Mouse (Mus musculus) cortical plate, adult 2 months (tissue): ENCODE measurements around the gene Capn11. TPM values are rescaled to one million over a fixed set of nuclear protein-coding genes. Genes with fewer than 3 reads are reported as not detected.

Experiments used
- H3K27ac ChIP-seq: fragments of 200-500 bp; 2 replicates; pipeline ENCODE4 v1.5.1; 2012; ENCODE audit warnings: low read length, control low read depth, inconsistent platforms; ENCODE audit not compliant: insufficient read depth
- H3K4me1 ChIP-seq: fragments of 200-500 bp; 2 replicates; pipeline ENCODE4 v1.6.1; 2011; ENCODE audit warnings: low read length; ENCODE audit not compliant: control insufficient read depth, insufficient read depth
- H3K4me3 ChIP-seq: fragments of 200-500 bp; 2 replicates; pipeline ENCODE4 v1.5.1; 2011; ENCODE audit warnings: mild to moderate bottlenecking, low read length, control low read depth; ENCODE audit not compliant: insufficient read depth
- CTCF ChIP-seq: fragments of 200-500 bp; IDR thresholded peaks from 2 replicates; pipeline ENCODE4 v1.5.1; 2011; ENCODE audit warnings: mild to moderate bottlenecking, control low read depth, low read length; ENCODE audit not compliant: insufficient read depth; ENCODE audit errors: extremely low read depth
- POLR2A ChIP-seq: fragments of 200-500 bp; IDR thresholded peaks from 2 replicates; pipeline ENCODE4 v1.6.1; 2011; ENCODE audit warnings: mild to moderate bottlenecking, low read length, control low read depth; ENCODE audit not compliant: insufficient read depth; ENCODE audit errors: extremely low read depth
- polyA plus RNA-seq: library from polyadenylated mRNA; depleted of rRNA; stranded (reverse); fragments of >200 nt; gene quantifications from 2 replicates; pipeline ENCODE4 v1.2.3, GENCODE M21; 2012; rRNA removed

Capn11 gene
- 0.21 and 2.1 TPM in 2 replicates for polyA plus RNA-seq

- H3K4me3 ChIP-seq, result no peak within 1 kb of the TSS
- H3K4me1 ChIP-seq, result no peaks in the 10 kb centered on the region
- no peak within 1 kb of the TSS for H3K27ac ChIP-seq
- TF ChIP-seq CTCF (no peak), POLR2A (no peak)
Observed at GRCm38 (mm10) chr17:45659225-45659624, at the start of gene Capn11. Gene Capn11, minus strand, starts transcription at chr17:45659325.

GRCm38 (mm10) chr17:45708179-45708578 lies 49.1 kb upstream of the Capn11 start:
- Histone ChIP-seq H3K4me1 (no peaks in the 10 kb centered on the region), H3K4me3 (no peak overlapping the region), H3K27ac (no peak overlapping the region)
- TF ChIP-seq CTCF, result no peak

GRCm38 (mm10) chr17:45707376-45707775 lies 48.3 kb upstream of the Capn11 start:
- no peak overlapping the region for H3K27ac ChIP-seq
- TF ChIP-seq POLR2A, result no peak
- TF ChIP-seq CTCF, result no peak
- H3K4me1 ChIP-seq, result no peaks in the 10 kb centered on the region
- H3K4me3 ChIP-seq, result no peak overlapping the region

- no peak for TF ChIP-seq CTCF
- TF ChIP-seq POLR2A, result no peak
Observed at GRCm38 (mm10) chr17:45706796-45707195, 47.7 kb upstream of the Capn11 start.

GRCm38 (mm10) chr17:45703187-45703586 lies 44.1 kb upstream of the Capn11 start:
- TF ChIP-seq POLR2A (no peak), CTCF (no peak)
- no peaks in the 10 kb centered on the region for H3K4me1 ChIP-seq
- H3K4me3 ChIP-seq, result no peak overlapping the region
- H3K27ac ChIP-seq, result no peak overlapping the region

More at GRCm38 (mm10) chr17:45706796-45707195, 47.7 kb upstream of the Capn11 start:
- H3K4me1 ChIP-seq, result no peaks in the 10 kb centered on the region
- H3K4me3 ChIP-seq, result no peak overlapping the region
- H3K27ac ChIP-seq, result no peak overlapping the region

GRCm38 (mm10) chr17:45702254-45702653 lies 43.1 kb upstream of the Capn11 start:
- Histone ChIP-seq H3K27ac (no peak overlapping the region), H3K4me1 (no peaks in the 10 kb centered on the region), H3K4me3 (no peak overlapping the region)
- TF ChIP-seq CTCF, result no peak
- TF ChIP-seq POLR2A, result no peak

- TF ChIP-seq POLR2A (no peak), CTCF (no peak)
- Histone ChIP-seq H3K4me1 (no peaks in the 10 kb centered on the region), H3K27ac (no peak overlapping the region)
Observed at GRCm38 (mm10) chr17:45701236-45701591, 42.1 kb upstream of the Capn11 start.

GRCm38 (mm10) chr17:45700496-45701235 lies 41.5 kb upstream of the Capn11 start:
- no peak for TF ChIP-seq CTCF
- no peak for TF ChIP-seq POLR2A
- no peak overlapping the region for H3K27ac ChIP-seq
- no peaks in the 10 kb centered on the region for H3K4me1 ChIP-seq
- no peak overlapping the region for H3K4me3 ChIP-seq

More at GRCm38 (mm10) chr17:45701236-45701591, 42.1 kb upstream of the Capn11 start:
- H3K4me3 ChIP-seq, result no peak overlapping the region

GRCm38 (mm10) chr17:45699039-45699740 lies 40.1 kb upstream of the Capn11 start:
- TF ChIP-seq POLR2A (no peak), CTCF (no peak)
- Histone ChIP-seq H3K27ac (no peak overlapping the region), H3K4me3 (no peak overlapping the region), H3K4me1 (no peaks in the 10 kb centered on the region)

GRCm38 (mm10) chr17:45698368-45698767 lies 39.2 kb upstream of the Capn11 start:
- H3K27ac ChIP-seq, result no peak overlapping the region
- TF ChIP-seq POLR2A, result no peak
- TF ChIP-seq CTCF, result no peak
- no peak overlapping the region for H3K4me3 ChIP-seq
- no peaks in the 10 kb centered on the region for H3K4me1 ChIP-seq
